Mouse (Mus musculus): ENCODE data around the gene Cryba1.
A peak's percentile ranks its signal among the peaks of the same experiment; 100 is the strongest.
"Not testable (repeated sequence)": the region's sequence is repeated elsewhere in the genome, so short reads cannot be mapped to it uniquely, and the experiment has no call there.

Gene Cryba1

DNA sequence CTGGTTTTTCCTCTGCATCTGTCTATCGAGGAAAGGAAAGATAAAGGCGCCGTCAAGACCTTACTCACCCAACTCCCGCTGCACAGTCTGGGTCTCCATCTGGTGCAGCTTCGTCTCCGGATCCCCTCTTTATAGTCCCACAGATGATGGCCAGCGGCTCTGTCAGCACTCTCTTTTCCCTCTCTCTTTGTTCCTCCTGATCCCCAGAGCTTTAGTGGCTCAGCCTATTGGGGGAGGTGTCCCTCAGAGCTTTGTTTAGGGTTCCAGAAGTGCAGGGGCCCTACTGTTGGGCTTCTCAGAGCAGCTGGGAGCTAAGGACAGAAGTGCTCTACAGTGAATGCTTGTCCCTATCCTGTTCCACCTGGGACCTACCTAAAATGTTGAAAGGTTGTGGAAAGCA, at the start of gene Cryba1:
Gene Cryba1, minus strand, starts transcription at position 101 of the 400 bp plus-strand sequence.
- DNase-seq (ENCODE audit: low read depth in 2 of 2, low spot score in 2 of 2), result no peak

DNA sequence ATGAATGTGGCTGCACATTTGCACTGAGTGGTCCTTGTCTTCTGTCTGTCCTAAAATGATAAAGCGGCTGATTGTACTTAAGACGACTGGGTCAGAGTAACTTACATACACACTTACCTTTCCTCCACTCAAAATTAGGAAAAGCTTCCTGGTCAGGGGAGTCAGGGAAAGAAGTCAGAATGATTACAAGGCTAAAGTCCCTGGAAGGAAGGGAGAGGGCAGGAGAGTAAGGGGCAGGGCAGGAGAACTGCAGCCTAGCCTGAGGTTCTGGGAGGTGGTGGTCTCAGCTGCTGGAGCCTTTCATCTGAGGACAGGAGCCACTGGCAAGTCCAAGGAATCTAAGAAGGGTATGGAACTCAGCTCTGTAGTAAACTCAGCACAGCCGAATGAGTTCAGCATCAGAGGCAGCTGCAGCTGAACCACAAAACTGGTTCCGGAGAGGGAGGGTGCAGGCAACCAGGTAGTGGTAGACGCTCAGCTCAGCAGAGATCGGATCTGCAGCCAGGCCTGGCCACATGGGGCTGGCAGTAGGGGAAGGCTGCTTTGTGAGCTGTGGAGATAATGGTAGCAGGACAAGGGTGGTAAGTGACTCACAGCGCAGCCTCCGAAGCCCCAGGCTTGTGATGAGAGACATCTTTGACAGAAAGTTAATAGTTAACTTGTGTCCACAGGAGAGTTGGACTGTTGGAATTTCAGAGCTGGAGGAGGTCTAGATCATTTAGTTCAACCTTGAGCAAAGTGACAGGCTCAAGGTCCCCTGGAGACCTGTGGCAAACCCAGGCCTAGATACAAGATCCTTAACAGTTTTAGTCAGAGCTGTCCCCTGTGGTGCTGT, 47.0 kb upstream of the Cryba1 start:
- DNase-seq (ENCODE audit: low read depth in 2 of 2, low spot score in 2 of 2), result no peak

DNA sequence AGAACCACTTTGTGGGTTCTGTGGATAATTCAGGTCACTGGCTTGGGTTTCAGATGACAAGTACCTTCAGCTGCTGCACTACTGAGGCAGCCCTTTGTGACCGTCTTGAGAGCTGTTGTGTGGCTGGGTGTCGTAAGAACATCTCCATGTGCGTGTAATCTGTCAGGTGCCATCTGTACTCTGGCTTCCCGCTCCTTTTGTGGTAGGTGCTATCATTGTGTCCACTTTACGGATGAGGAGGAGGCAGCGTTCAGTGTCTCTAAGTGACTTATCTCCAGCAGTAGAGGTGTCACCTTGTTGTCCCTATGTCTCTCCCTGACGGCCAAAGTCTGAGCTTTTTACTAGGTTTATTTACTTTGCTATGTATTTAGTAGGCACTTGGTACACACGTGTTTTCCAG, 45.3 kb upstream of the Cryba1 start:
- DNase-seq (ENCODE audit: low read depth in 2 of 2, low spot score in 2 of 2), result no peak

DNA sequence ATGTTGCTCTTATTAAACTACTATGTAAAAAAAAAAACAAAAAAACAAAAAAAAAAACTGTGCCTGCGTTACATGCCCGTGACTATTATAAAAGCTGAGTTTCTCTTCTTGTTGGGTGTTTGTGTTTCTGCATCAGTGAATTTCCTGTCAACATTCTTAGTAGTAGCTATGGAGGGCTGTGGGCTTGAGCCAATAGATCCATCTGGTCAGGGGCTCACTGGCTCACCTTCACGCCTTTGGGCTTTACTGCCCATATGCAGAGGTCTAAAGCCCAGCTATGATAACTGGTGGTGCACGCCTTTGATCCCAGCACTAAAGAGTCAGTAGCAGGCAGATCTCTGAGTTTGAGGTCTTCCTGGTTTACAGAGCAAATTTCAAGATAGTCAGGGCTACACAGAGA, 44.4 kb upstream of the Cryba1 start:
- DNase-seq (ENCODE audit: low read depth in 2 of 2, low spot score in 2 of 2), result no peak

DNA sequence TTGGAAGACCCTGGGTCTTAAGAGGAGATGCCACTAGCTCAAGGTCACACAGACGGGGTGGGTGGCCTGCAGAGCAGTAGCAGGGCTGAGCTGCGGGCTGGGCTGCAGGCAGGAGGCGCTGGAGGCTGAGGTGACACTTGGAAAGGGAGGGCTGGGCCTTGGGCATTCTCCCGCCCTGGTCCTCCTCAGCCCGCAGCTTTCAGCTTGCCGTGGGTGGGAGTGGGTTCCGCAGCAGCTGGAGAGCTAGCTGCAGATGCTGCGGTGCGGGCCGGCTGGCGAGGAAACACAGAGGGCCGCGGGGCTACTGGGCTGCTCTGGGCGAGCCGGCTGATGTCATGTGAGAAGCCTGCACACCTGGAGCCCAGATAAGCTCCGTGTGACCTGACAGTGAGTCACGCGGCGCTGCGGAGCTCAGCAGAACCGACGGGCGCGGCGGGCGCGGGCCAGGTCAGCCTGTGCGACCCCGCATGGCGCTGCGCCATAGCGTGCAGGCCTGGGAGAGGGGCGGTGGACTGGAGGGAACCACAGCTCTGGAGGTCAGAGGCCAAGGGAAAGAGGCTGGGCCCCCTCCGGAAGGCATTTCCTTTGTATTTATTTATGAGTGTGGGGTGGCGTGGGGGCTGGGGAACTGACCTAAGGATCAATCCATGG, 41.4 kb upstream of the Cryba1 start:
- DNase-seq (ENCODE audit: low read depth in 2 of 2, low spot score in 2 of 2), result peak; percentile 10 to 22

DNA sequence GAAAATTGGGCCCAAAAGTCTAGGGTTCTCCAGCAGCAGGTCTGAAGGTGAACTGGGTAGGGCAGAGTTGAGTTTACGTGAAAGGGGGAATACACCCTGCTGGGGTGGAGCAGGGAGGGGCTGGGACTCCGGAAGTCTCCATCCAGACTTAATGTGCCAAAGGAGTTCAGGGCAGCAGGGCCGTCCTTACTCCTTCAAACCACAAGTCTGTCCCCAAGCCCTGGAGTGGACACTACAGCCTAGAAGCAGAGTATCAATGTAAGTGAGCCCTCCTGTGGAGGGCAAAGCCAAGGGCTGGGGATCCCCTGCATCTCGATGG, 40.3 kb upstream of the Cryba1 start:
- no peak for DNase-seq (ENCODE audit: low read depth in 2 of 2, low spot score in 2 of 2)

DNA sequence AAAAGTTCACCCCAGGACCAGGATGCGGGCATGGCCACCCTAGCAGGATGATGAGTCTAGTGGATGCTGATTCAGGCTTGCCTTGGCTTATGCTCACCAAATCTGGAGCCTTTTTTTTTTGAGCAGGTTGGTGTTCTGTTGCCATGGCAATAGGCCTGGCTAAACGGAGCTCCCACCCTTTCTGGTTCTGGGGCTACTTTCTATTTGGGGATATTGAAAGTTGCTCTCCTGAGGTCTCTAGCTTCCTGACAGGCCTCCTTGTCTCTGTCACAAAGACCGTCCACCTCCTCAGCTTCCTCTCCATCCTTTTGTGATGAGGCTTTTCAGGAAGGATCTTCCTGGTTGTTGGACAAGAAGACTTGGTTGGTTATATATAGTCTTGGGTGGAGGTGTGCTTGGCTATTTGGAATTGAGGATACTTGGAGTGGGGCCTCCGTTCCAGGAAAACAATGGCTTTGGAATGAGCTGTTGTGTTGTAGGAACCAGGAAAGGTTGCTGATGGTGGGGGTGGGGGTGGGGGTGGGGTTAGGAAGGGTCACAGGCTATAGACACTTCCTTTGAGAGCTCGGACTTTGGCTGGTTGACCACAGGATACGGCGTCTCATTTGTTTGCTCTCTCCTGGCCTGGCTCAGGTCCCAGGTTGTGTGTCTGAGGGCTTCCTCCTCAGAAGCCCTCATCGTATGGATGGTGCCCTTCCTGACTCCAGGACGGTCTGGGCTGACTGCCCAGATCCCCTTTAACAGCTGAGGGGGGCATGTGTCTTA, 39.8 kb upstream of the Cryba1 start:
- DNase-seq (ENCODE audit: low read depth in 2 of 2, low spot score in 2 of 2), result no peak

DNA sequence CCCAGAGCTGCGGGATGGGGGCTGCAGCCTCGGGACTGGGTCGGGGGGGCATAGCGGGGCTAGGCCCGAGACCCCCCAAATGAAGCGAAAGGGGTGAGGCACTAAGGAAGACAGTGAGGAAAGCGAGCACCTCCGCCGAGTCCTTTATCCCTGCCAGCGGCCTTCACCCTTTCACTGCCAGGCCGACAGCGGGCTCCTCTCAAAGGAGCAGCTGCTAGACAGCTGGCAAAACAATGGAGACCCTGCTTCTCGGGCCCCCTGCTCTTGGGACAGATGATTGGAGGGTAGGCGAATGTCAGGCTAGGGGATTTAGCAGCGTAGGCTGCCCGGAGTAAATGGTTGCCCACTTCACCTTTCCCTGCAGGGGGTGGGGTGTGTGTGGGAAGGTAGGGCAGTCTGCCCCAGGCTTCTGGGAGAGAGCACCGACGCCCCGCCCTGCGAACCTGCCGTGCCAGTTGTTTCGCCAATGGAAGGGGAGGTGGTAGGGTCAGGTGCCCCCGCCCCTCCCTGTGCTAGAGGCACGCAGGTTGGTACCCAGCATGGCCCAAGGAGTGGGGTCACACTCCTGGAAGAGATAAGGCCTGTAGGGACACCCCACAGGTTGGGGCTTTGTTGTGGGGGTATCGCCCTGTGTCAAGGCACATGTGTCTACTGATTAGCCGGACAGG, 38.7 kb upstream of the Cryba1 start:
- DNase-seq (ENCODE audit: low read depth in 2 of 2, low spot score in 2 of 2), result peak in 1 of 2 experiments; percentile 21

DNA sequence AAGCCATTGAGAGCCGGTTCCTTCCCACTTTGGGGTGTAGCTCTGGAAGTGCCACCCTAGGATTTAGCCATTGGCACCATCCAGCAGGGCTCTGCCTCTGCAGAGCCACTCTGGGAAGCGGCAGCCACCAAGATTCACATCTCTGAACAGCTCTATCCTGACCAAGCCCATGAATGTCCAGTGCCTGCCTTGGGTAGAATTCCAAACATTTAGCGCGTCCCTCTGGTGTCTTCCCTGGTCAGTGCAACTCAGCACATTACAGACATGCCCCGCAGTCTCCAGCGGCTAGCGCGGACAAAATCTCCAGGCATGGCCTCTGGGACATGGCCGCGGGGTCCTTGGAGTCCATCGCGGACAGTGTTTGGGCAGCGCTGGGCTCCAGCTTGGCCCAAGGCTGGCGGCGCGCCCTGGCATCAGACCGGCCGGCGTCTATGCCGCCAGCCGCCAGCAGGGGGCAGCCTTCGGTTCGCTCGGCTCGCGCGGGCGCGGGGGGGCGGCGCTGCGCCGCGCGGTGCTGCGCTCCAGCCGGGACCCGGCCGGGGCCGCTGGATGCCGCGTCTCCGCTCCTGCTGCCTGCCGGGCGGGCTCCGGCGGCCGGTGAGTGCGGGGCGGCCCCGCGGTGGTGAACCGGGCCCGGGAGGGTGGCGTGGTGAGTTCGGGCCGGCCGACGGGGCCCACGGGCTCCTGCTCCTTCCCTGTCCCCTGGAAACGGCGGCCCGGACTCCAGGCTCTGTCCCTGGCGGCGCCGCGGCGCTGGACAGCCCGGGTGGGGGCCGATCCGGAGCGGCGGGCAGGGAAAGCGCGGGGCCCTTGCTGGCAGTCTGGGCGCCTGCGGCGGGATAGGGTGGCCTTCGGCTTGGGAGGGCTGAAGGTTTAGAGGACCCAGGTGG, 37.9 kb upstream of the Cryba1 start, which contains the start of gene Myo18a:
Gene Myo18a, plus strand, starts transcription at position 464 of the 890 bp plus-strand sequence.
- peak; percentile 77 to 80 for DNase-seq (ENCODE audit: low read depth in 2 of 2, low spot score in 2 of 2)

DNA sequence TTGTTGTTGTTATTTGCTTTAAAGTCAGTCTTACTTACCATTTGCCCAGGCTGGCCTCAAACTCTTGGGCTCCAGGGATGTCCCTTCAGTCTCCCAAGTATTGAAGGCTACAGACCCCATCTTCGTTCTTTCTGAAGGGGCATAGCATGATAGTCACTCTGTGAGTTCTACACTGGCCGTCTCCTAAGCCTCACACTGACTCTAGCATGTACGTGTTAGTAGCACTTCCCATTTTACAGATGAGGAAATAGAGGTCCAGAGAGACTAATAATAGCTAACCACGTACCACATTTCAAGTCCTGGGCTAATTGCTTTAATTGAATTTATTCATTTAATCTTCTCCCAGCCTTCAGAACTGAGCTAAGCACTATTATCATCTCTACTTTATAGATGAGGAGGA, 34.9 kb upstream of the Cryba1 start:
- DNase-seq (ENCODE audit: low read depth in 2 of 2, low spot score in 2 of 2), result no peak

DNA sequence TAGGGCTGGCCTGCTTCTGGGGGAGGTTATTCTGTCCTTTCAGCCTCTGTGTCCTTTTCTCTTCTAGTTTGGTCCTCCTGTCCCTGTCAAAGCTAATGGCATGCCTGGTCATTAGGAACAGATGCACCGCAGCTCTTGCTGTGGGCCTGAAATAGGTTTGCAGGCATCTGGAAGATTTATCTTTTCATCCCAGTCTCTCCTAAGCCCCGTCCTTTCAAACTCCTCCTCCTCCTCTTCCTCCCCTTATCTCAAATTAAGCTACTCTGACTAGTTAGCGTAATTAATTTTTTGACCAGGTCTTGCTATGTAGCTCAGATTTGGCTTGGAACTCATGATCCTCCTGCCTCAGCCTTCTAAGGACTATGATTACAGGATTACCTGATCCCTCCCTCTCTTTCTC, 28.4 kb upstream of the Cryba1 start:
- DNase-seq (ENCODE audit: low read depth in 2 of 2, low spot score in 2 of 2), result no peak

DNA sequence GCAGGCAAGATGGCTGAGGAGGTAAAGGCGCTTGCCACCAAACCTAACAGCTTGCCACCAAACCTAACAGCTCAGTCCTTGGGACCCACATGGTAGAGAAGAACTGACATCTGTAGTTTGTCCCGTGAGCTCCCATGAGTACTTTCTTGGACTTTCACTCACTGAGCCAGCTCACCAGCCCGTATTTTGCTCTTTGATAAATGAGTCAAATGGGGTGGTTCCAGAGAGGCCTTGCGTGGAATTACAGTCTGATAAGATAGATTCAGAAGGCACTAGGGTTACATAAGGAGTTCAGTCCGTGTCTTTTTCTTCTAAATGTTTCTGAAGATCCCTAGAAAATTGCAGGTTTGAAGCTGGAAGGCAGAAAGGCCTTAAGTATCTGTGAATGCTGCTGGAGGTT, 27.4 kb upstream of the Cryba1 start:
- DNase-seq (ENCODE audit: low read depth in 2 of 2, low spot score in 2 of 2), result no peak

DNA sequence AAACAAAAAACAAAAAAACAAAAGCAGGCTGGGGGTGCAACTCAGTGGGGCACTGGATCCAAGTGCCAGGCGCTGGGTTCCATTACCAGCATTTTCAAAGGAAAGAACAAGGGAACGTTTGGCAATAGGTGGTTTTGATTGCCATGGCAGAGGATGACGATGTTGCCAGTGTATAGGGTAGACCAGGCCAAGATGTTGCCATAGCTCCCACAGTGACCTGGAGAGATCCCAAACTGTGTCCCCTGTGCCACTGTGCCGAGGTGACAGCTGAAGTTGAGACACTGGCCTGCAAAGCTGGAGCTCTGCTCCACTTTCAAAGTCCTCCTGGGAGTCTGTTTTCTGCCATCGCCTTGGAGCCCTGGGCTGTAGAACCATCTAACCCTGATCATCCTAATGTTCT, 23.9 kb upstream of the Cryba1 start:
- DNase-seq (ENCODE audit: low read depth in 2 of 2, low spot score in 2 of 2), result no peak

DNA sequence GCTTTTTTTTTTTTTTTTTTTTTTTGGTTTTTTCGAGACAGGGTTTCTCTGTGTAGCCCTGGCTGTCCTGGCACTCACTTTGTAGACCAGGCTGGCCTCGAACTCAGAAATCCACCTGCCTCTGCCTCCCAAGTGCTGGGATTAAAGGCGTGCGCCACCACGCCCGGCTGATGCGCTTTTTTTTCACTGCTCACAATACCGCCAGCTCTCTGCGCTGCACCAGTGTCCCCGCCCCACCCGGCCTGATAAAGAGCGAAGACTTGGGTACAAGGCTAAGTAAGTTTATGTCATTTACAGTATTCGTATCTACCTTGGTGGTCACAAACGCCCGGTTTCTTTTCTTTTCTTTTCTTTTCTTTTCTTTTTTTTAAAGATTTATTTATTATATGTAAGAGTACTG, 22.0 kb upstream of the Cryba1 start:
- DNase-seq (ENCODE audit: low read depth in 2 of 2, low spot score in 2 of 2), result not testable (repeated sequence)

DNA sequence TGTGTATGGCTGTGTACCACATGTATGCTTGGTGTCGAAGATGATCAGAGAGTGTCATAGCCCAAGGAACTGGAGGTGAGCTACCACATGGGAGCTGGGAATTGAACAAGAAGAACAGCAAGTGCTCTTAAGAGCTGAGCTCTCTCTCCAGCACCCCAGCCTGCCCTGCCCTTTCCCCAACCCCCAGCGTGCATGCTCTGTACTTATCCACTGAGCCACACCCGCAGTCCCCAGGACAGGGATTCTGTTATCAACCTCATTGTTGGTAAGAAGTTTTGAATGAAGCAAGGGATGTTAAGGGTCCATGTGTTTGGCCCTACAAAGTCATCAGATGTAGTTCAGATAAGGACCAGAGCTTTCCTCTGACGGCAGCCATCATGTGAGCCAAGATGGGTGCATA, 21.6 kb upstream of the Cryba1 start:
- no peak for DNase-seq (ENCODE audit: low read depth in 2 of 2, low spot score in 2 of 2)

DNA sequence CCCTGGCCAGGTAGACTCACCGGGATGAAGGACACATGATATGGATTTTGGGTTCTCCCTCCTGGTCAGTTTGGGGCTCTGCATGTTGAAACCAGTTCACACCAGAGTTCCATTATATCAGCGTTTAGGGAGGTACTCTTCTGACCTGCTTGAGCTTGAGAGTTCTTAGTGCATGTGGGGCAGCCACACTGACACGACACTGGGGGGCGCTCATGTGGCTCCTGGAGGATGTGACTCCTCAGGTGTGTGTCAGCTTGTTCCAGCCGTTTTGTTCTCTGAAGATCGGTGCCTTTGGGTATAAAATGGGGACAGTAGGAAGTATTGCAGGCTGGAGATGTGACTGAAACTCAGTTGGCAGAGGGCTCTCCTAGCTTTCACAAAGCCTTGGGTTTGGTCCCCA, 18.9 kb upstream of the Cryba1 start:
- DNase-seq (ENCODE audit: low read depth in 2 of 2, low spot score in 2 of 2), result peak; percentile 19 to 55

DNA sequence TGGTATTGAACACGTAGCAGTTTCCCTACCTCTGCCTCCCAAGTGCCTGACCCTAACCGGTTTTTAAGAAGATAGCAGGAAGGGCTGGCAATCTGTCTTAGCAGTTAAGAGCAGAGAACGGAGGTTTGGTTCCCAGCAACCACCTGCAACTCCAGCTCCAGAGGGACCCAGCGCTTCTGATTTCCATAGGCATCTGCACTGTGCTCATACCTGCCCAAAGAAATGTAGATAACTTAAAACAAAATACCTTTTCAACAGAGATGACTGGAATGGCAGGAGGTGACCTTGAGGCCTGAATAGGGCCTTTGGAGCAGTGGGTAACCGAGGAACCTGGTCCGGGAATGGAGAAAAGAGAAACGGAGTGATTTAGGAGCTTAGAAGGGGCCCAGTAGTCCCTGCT, 13.5 kb upstream of the Cryba1 start:
- no peak for DNase-seq (ENCODE audit: low read depth in 2 of 2, low spot score in 2 of 2)

DNA sequence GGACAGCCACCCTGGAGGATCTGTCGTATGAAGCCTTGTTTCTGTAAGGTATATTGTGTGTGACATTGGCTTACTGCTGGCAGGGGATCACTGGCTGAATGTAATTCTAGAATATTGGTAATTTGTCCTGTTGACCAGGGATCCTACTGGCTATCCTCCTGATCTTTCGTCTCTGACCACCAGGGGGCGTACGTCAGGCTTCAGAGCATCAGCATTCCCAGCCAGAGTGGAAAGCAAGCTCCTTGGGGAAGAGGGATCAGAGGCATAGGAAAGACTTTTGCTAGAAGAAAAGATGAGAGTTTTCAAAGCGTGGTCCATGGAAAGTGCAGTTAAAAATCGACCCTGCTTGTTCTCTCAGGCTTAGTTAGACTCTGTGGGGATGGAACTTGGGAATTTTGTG, 12.2 kb upstream of the Cryba1 start:
- DNase-seq (ENCODE audit: low read depth in 2 of 2, low spot score in 2 of 2), result peak; percentile 58 to 59

DNA sequence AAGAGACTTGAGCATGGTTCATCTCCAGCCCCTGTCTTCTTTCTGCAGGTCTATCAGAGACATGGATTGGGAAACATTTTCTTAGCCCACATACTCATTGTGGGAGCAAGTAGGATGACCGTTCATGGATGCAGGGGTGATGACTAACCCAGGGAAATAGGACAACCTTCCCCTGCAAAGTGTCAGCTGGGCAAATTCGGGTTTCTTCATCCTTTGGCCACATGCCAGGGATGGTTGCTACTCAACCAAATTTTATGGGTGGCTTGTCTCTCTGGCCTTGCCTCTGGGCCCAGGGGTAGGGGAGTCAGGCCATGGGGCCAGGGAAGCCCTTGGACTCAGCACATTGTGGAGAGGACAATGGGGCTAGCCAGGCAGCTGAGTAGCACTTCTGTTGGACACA, 3.5 kb upstream of the Cryba1 start:
- no peak for DNase-seq (ENCODE audit: low read depth in 2 of 2, low spot score in 2 of 2)

DNA sequence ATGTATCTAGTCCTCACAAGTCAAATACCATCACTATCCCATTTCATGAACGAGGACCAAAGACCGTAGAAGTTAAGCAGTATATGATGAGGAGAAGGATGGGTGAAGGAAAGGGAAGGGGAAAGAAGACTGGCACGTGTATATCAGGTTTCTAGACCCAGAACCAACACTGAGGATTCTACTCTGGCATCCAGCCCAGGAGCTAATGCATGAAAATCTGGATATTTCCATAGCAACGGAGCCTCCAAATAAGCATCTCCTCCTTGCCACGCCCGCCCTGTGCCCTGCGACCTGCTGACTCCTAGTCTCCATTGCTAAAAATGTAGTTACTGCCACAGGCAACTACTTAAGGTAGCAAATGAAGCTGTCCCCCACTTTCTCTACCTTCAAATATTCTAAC, 317 bp downstream of the Cryba1 start:
- no peak for DNase-seq (ENCODE audit: low read depth in 2 of 2, low spot score in 2 of 2)

DNA sequence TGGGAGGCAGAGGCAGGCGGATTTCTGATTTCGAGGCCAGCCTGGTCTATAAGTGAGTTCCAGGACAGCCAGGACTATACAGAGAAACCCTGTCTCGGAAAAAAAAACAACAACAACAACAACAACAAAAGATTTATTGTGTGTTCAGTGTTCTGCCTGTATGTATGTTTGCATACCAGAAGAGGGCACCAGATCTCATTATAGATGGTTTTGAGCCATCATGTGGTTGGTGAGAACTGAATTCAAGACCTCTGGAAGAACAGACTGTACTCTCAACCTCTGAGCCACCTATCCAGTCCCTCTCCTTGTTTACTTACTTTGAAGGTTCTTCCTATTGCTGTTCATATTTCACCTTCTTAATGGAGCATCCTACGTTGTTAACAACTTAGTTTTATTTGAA, 3.7 kb downstream of the Cryba1 start:
- DNase-seq (ENCODE audit: low read depth in 2 of 2, low spot score in 2 of 2), result no peak
